Mouse (Mus musculus) megakaryocyte, embryonic 14.5 days (primary cell): ENCODE data around the gene Olfr288. TPM values are rescaled to one million over a fixed set of nuclear protein-coding genes. Genes with fewer than 3 reads are reported as not detected.

Source experiments
- H3K27me3 ChIP-seq: replicated peaks from 2 replicates; pipeline ENCODE3; 2012; ENCODE audit warnings: inconsistent platforms
- H3K36me3 ChIP-seq: replicated peaks from 2 replicates; pipeline ENCODE3; 2012; ENCODE audit warnings: low read length, inconsistent platforms, mixed read lengths
- H3K4me1 ChIP-seq: 2 replicates; pipeline ENCODE4 v1.6.1; 2012; ENCODE audit warnings: inconsistent platforms
- H3K4me3 ChIP-seq: replicated peaks from 2 replicates; pipeline ENCODE3; 2012; ENCODE audit warnings: moderate library complexity, mild to moderate bottlenecking, inconsistent platforms
- H3K9me3 ChIP-seq: 2 replicates; pipeline ENCODE4 v1.6.1; 2012; ENCODE audit warnings: inconsistent platforms
- FLI1 ChIP-seq: IDR thresholded peaks from 2 replicates; pipeline ENCODE4 v1.6.1; 2012; ENCODE audit warnings: low read length, inconsistent platforms, mixed read lengths
- GATA1 ChIP-seq: IDR thresholded peaks from 3 replicates; pipeline ENCODE4 v1.6.1; 2012; ENCODE audit warnings: mixed read lengths, low read length, inconsistent platforms, borderline replicate concordance
- polyA plus RNA-seq: library from polyadenylated mRNA; stranded (reverse); fragments of >175 nt; gene quantifications from 2 replicates; pipeline ENCODE4 v1.2.3, GENCODE M21; 2012; ENCODE audit warnings: low replicate concordance; ENCODE audit not compliant: insufficient read depth

Olfr288 gene
- polyA plus RNA-seq = not detected in 2 replicates

GRCm38 (mm10) chr15:98195442-98195841 is at the start of gene Olfr288:
Gene Olfr288, minus strand, starts transcription at chr15:98195542.
- Histone ChIP-seq H3K4me1 (no peaks in the 10 kb centered on the region), H3K27me3 (peaks cover 27% of the 10 kb centered on the region), H3K36me3 (no peaks in the 10 kb centered on the region), H3K9me3 (peaks cover 9% of the 10 kb centered on the region), H3K4me3 (no peak within 1 kb of the TSS)
- TF ChIP-seq GATA1 (no peak), FLI1 (no peak)

- peaks cover 32% of the 10 kb centered on the region for H3K27me3 ChIP-seq
Observed at GRCm38 (mm10) chr15:98235442-98235841, 40.1 kb upstream of the Olfr288 start.

GRCm38 (mm10) chr15:98234350-98234749 is 39.0 kb upstream of the Olfr288 start, which contains the start of gene Olfr286:
Gene Olfr286, minus strand, starts transcription at chr15:98234450.
- Histone ChIP-seq H3K4me3 (no peak within 1 kb of the TSS), H3K36me3 (no peaks in the 10 kb centered on the region), H3K27me3 (peaks cover 32% of the 10 kb centered on the region), H3K9me3 (peaks cover 9% of the 10 kb centered on the region), H3K4me1 (peaks cover 15% of the 10 kb centered on the region)
- TF ChIP-seq FLI1 = no peak
- TF ChIP-seq GATA1 = no peak

More at GRCm38 (mm10) chr15:98235442-98235841, 40.1 kb upstream of the Olfr288 start:
- Histone ChIP-seq H3K36me3 (no peaks in the 10 kb centered on the region), H3K4me3 (no peak overlapping the region), H3K9me3 (peaks cover 15% of the 10 kb centered on the region), H3K4me1 (peaks cover 15% of the 10 kb centered on the region)
- no peak for TF ChIP-seq GATA1
- no peak for TF ChIP-seq FLI1

DNA sequence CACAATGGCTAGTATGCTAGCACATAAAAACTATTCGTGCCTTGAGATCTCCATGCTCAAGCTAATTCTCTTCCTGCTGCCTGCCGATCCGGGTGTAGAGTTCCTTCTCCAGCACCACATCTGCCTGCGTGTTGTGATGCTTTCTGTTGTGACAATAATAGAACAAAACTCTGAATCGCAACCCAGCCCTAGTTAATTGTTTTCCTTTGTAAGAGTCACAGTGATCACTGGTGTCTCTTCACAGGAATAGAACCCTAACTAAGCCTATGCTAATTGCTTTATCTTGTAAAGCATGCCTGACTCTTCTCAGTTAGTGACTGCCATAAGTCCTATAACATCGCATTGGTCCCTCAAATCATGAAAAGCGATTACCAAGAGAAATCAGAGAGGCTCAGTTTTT is 30.8 kb upstream of the Olfr288 start:
- Histone ChIP-seq H3K36me3 (no peaks in the 10 kb centered on the region), H3K4me1 (no peaks in the 10 kb centered on the region), H3K27me3 (peaks cover 16% of the 10 kb centered on the region), H3K4me3 (no peak overlapping the region), H3K9me3 (no peaks in the 10 kb centered on the region)
- TF ChIP-seq FLI1 (no peak), GATA1 (no peak)

DNA sequence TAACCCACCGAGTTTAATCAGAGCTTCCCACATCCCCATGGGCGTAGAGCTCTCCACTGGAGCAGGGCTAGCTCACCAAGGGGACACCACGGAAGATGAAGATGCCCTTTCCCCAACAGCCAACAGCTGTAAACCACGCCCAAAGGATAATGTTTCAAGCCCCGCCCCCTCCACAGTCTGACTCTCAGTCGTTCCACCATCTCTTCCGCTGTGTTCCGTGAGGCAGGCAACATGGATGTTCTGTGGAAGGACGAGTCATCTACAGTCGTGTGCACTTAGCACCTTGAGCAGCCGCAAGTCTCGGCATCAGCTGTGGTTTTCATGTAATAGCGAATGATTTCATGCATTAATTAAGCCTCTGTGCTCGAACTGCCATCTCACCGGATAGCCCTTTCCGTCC is 30.3 kb upstream of the Olfr288 start:
- H3K36me3 ChIP-seq = no peaks in the 10 kb centered on the region
- H3K9me3 ChIP-seq = no peaks in the 10 kb centered on the region
- no peaks in the 10 kb centered on the region for H3K4me1 ChIP-seq
- no peak for TF ChIP-seq GATA1
- no peak for TF ChIP-seq FLI1
- H3K4me3 ChIP-seq = peak overlapping the region; percentile 5
- peaks cover 19% of the 10 kb centered on the region for H3K27me3 ChIP-seq

DNA sequence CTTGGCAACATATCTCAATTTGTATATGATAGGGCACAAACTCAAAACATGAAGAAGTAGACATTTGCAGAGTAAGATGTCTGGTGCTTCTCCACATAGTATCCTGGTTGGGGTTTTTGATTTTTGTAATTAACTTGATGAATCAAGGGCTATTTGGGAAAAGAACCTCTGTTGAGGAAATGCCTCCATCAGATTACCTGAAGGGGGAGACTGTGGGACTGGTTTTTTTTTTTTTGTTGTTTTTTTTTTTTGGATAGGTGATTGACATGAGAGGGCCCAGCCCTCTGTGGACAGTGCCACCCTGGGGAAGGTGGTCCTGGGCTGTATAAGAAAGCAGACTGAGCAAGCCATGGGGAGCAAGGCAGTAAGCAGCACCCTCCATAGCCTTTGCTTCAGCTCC is 27.0 kb upstream of the Olfr288 start:
- no peaks in the 10 kb centered on the region for H3K9me3 ChIP-seq
- no peaks in the 10 kb centered on the region for H3K36me3 ChIP-seq
- H3K4me1 ChIP-seq = peaks cover 4% of the 10 kb centered on the region
- TF ChIP-seq FLI1 (no peak), GATA1 (no peak)
- H3K27me3 ChIP-seq = peaks cover 30% of the 10 kb centered on the region
- no peak overlapping the region for H3K4me3 ChIP-seq

DNA sequence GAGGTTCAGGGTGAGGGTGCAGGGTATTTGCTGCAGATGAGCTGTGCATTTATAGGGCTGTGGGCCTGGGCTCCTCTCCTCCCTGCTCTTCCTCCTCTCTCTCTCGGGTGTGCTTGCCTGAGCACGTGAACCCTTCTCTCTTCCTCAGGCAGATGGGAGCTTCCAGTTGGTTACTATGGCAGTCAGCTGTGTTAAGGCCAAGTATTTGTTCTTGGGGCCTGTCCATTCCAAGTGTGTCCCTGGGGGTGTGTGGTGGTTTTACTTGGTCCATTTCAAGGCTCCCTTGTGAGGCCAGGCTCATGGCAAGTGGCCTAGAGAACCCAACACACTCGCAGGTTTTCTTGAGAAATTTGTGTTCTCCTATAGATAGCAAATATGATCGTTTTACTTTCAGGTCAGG is 25.5 kb upstream of the Olfr288 start, which contains the start of the genes Gm44579 and Olfr287:
TSS of gene Gm44579 (minus strand) at position 101 of the 400 bp plus-strand sequence.
TSS of gene Olfr287 (minus strand) at position 180 of the 400 bp plus-strand sequence.
- TF ChIP-seq FLI1 (no peak), GATA1 (no peak)
- H3K4me1 ChIP-seq = peaks cover 4% of the 10 kb centered on the region
- H3K36me3 ChIP-seq = no peaks in the 10 kb centered on the region
- H3K27me3 ChIP-seq = peaks cover 30% of the 10 kb centered on the region
- no peaks in the 10 kb centered on the region for H3K9me3 ChIP-seq
- no peak within 1 kb of the TSS for H3K4me3 ChIP-seq

- H3K4me3 ChIP-seq = no peak overlapping the region
- peaks cover 11% of the 10 kb centered on the region for H3K27me3 ChIP-seq
- H3K36me3 ChIP-seq = no peaks in the 10 kb centered on the region
- H3K4me1 ChIP-seq = peaks cover under 1% of the 10 kb centered on the region
- TF ChIP-seq FLI1 = no peak
- no peak for TF ChIP-seq GATA1
- no peaks in the 10 kb centered on the region for H3K9me3 ChIP-seq
Observed at GRCm38 (mm10) chr15:98214130-98214529, 18.8 kb upstream of the Olfr288 start.

DNA sequence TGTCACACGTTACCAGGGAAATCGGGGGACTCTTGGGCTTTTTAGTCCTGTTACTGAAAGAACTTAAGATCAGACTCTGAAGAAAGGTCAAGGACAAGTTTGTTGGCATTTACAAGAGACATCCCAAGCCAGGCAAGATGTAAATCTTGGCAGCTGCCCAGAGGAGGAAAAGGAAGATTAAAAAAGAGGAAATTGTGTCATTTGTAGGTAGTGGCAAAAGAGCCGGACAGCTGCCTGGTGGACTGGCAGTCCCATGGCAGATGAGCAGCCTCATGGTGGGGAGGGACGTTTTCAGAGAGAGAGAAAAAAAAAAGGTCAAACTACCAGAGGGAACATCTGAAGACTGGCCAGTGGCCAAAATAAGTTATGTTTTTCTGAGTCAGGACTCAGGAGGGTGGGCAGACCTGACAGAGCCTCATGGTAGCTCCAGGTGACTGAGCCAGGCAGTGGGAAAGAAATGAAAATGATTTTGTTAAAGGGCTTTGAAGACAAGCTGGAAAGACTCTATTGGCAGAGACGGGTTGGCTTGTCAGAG is 18.1 kb upstream of the Olfr288 start:
- Histone ChIP-seq H3K27me3 (peaks cover 8% of the 10 kb centered on the region), H3K4me1 (no peaks in the 10 kb centered on the region), H3K36me3 (no peaks in the 10 kb centered on the region), H3K4me3 (no peak overlapping the region), H3K9me3 (no peaks in the 10 kb centered on the region)
- TF ChIP-seq FLI1 = no peak
- TF ChIP-seq GATA1 = no peak

DNA sequence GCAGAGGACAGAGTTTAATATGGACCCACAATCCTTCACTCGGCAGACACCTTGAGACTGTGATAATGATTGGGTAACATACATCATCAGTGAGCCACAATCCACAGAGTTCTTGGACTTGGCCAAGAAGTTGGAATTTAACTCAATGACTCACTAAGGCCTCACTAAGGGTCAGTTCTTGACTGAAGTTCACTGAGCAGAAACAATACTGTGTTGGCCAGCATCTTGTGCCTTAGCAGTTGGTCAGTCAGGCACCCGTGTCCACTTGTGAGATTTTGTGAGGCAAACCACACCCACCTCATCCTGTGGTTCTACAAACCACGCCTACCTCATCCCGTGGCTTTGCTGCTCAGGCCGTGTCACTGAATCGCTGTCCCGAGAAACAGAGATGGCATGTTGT is 14.3 kb upstream of the Olfr288 start:
- Histone ChIP-seq H3K36me3 (no peaks in the 10 kb centered on the region), H3K4me3 (no peak overlapping the region), H3K4me1 (no peaks in the 10 kb centered on the region), H3K9me3 (no peaks in the 10 kb centered on the region), H3K27me3 (peaks cover 14% of the 10 kb centered on the region)
- TF ChIP-seq GATA1 (no peak), FLI1 (no peak)

DNA sequence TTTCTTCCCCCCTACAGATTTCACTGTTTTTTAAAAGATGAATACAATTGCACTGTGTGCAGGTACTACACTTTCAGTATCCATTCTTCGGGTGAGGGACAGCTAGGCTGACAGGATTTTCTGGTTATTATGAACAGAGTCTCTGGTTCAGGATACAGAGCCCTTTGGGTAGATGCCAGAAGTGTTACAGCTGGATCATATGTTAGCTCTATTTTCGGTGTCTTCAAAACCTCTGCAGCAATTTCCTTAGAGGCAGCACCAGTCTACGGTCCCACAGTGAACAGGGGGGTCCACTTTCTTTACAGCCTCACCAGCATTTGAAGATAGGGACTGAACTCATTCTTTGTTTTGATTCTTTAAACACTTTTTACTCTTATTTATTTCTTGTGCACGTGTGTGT is 10.9 kb downstream of the Olfr288 start:
- H3K4me3 ChIP-seq = no peak overlapping the region
- no peaks in the 10 kb centered on the region for H3K36me3 ChIP-seq
- TF ChIP-seq FLI1 (no peak), GATA1 (no peak)
- H3K27me3 ChIP-seq = peaks cover 50% of the 10 kb centered on the region
- H3K9me3 ChIP-seq = no peaks in the 10 kb centered on the region
- H3K4me1 ChIP-seq = peaks cover 29% of the 10 kb centered on the region
